Mouse (Mus musculus): ENCODE data around the gene Dnajc19.

- TF ChIP-seq ZC3H11A (IDR thresholded peaks at IDR 0.05; ENCODE audit: borderline replicate concordance, low read depth, low read length): no peak
- no peak for TF ChIP-seq MAFK (IDR thresholded peaks at IDR 0.05; ENCODE audit: insufficient read depth, low read depth, low read length)
- no peak for TF ChIP-seq ZNF384 (IDR thresholded peaks at IDR 0.05; ENCODE audit: low read depth, low read length)
- TF ChIP-seq CHD2 (IDR thresholded peaks at IDR 0.05; ENCODE audit: low read depth, low read length): no peak
Observed at GRCm38 (mm10) chr3:34007611-34008010, 73.5 kb downstream of the Dnajc19 start.

All from ES-E14 (cell line).